Mouse (Mus musculus) retina, postnatal 1 day (tissue): ENCODE data around the gene Gm26657.

ENCODE experiments used
- DNase-seq: peaks from one replicate; pipeline ENCODE4 v3.0.0-alpha.2; 2012

Gene Gm26657

GRCm38 (mm10) chr4:56740020-56740485 lies at the start of gene Gm26657:
Gm26657 (plus strand) TSS chr4:56740070.
- no peak for DNase-seq

- no peak for DNase-seq
These were observed 43.5 kb upstream of the Gm26657 start for GRCm38 (mm10) chr4:56696401-56696800.

DNA sequence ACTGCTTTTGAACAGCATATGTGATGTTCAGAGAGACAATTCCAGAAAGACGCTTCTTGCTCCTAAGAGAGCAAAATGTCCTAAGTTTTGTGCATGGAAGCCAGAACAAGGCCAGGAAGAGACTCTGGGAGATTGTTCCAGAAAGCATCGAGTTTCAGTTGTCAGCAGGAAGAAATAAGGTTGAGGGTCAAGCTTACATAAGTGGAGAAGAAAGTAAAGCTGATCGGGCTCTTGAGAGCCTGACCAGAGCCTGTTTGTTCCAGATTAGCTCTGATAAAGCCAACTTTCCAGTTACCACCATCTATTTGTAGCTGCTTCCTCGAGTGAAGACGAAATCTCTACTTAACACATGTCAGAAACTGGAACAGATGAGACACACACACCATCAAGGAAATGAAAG lies 41.2 kb upstream of the Gm26657 start:
- DNase-seq = no peak

GRCm38 (mm10) chr4:56702234-56702633 lies 37.6 kb upstream of the Gm26657 start:
- DNase-seq = peak; percentile 29

- no peak for DNase-seq
These were observed 26.7 kb upstream of the Gm26657 start for GRCm38 (mm10) chr4:56713155-56713554.

GRCm38 (mm10) chr4:56716801-56717200 lies 23.1 kb upstream of the Gm26657 start:
- DNase-seq = no peak

DNA sequence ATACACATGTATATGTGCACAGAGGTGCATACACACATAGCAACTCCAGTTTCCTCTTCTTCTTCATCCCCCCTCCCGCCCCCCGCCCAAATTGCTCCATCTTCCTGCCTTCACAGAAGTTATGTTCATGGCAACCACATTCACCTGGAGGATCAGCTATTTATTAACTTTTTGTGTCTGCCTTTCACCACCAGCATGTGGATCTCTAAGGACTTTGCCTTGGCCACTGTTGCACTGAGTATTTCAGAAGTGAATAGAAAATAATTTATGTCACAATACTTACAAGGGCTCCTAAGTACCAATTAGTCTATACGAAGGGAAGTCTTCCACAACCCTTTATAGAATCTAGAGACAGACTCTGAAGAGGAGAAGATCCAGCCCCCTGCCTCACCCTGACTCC lies 21.9 kb upstream of the Gm26657 start:
- no peak for DNase-seq

DNA sequence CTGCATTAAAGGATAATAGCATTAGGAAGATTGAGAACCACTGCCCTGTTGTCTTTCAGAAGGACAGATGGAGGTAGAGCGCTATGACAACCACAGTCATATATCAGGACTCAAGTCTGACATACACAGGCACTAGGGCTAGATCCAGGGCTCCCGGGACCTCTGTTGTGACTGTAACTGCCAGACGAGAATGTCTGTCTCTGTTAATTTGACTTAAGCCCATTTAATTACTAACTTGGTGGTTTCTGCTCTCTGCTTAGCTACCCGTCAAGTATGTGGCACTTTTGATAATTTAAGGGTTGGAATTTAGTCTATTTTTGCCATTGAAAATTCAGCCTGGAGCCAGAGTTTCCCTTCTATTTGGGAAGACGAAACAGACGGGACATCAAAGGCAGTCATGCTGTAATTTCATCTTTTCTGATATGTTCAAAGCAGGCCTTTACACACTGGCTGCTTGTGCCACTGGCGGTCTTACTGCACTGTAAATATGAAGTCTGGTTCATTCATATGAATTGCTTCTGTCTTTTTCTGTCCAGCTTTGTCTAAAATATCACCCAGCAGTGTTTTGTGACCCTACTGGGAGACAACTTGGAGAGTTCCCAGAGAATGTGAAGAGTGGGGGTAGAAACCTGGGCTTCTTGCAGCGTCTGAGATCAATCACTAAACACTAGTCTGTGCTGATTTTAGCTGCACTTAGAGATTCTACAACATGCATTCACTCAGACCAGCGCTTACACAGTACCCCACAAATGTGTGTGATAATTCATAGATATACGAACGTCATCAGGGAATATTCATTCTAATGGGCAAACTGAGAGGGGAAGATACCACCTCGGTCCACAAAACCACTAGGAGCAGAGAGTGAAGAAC lies 21.1 kb upstream of the Gm26657 start:
- no peak for DNase-seq

- DNase-seq = no peak
These were observed 20.4 kb upstream of the Gm26657 start for GRCm38 (mm10) chr4:56719456-56719855.

GRCm38 (mm10) chr4:56720403-56720802 lies 19.5 kb upstream of the Gm26657 start:
- DNase-seq = no peak

- DNase-seq = peak; percentile 45
These were observed 18.4 kb upstream of the Gm26657 start for GRCm38 (mm10) chr4:56721469-56721868.

- DNase-seq = no peak
These were observed 17.5 kb upstream of the Gm26657 start for GRCm38 (mm10) chr4:56722346-56722745.

DNA sequence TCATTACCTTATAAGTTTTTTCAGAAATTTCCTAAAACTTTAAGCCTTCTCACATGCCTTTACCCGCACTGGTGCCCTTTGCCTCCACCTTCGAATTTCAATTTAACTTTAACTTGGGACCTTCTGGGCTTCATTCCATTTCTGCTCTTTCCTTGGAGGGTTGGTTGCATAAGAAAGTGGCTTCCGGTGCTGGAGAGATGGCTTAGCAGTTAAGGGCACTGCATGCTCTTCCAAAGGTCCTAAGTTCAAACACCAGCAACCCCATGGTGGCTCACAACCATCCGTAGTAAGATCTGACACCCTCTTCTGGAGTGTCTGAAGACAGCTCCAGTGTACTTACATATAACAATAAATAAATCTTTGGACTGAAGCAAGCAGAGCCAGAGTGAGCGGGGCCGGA lies 16.6 kb upstream of the Gm26657 start:
- no peak for DNase-seq

GRCm38 (mm10) chr4:56725839-56726238 lies 14.0 kb upstream of the Gm26657 start:
- peak; percentile 17 for DNase-seq

GRCm38 (mm10) chr4:56740611-56741010 lies 741 bp downstream of the Gm26657 start:
- no peak for DNase-seq

DNA sequence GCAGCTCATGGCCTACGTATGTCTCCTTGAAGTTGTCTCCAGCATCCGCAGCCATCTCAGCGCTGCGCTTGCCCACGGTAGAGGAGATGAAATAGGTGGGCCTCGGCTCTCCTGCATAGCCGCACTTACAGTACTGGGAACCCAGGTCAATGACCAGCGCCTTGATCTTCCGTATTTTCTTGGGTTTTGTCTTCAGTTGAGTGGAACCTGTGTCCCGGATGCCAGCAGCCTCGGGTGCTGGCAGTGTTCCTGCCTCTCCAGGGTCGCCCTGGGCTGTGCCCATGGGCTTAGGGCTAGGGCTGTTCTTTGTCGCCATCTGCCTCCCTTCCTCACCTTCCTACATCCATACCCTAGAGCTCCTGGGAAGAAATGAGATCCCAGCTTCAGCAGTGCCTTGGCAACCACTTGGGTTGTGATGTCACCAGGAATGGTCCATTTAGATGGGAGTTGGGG lies 1.2 kb downstream of the Gm26657 start, which contains the start of gene Actl7b:
Gene Actl7b, minus strand, starts transcription at position 403 of the 453 bp plus-strand sequence.
- DNase-seq = no peak

DNA sequence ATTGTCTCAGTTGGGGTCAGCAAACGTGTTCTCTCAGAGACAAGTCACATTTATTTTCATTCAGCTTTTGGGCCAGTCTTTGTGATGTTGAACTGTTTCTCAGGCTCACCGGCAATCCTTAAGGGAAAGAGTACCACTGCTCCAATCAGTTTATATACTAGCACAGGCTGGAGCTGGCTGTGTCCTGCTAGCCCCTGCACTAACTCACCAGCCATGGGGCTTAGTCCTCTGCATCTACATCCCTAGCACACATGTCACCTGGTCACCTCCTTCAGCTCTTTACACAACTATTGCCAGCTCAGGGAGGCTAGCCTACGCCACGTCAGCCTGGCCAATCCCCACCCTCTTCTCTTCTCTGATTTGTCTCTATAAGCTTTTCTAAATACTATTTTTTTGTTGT lies 2.8 kb downstream of the Gm26657 start:
- no peak for DNase-seq

- DNase-seq = no peak
These were observed 3.7 kb downstream of the Gm26657 start, which contains the start of gene Actl7a for GRCm38 (mm10) chr4:56743363-56744195. Actl7a (plus strand) TSS chr4:56743413.

DNA sequence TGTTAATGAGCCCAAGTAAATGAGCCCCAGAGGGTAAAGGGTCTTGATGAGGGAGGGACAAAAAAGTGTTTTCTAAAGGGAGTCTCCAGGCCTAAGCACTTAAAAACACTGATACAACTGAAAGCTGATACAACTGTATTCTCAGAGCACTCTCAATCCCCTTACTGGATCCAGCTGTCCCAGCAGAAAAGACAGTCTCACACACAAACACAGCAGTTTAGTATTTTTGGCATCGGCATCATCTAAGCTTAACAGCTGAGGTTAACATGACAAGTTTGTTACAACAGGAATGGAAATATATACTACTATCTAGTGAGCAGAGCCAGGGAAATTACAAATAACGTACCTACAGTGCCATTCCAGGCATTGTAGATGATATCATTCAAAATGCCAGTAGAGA lies 6.5 kb downstream of the Gm26657 start:
- no peak for DNase-seq

DNA sequence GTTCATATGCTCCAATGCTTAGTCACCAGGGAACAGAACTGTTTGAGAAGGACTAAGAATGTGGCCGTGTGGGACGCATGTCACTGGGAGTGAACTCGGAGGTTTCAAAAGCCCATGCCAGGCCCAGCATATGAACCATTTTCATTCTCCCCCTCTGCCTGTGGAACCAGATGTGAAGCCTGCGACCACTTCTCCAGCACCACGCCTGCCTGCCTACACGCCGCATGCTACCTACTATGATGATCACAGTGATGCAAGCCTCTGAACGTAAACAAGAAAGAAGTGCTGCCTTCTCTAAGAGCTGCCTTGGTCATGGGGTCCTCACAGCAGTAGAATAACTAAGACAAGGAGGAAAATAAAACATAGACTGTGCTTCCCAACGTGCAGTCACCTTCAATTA lies 7.6 kb downstream of the Gm26657 start:
- no peak for DNase-seq

GRCm38 (mm10) chr4:56756021-56756420 lies 16.2 kb downstream of the Gm26657 start:
- DNase-seq = no peak

- DNase-seq = no peak
These were observed 17.2 kb downstream of the Gm26657 start for GRCm38 (mm10) chr4:56756966-56757600.

DNA sequence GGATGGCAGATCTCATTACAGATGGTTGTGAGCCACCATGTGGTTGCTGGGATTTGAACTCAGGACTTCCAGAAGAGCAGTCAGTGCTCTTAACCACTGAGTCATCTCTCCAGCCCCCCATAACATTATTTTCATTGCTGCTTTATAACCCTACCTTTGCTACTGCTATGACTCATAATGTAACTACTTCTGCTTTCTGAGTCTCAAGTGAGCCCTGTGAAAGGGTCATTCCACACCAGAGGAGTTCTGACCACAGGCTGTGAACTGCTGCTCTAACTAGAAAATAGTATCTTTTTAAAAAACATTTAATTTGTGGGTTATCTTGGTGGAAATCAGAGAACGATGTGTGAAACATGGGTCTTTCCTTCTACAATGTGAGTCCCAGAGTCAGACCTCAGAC lies 17.8 kb downstream of the Gm26657 start:
- DNase-seq = no peak
